Mouse (Mus musculus) lung, postnatal 0 days (tissue): ENCODE measurements around the gene Mfsd12. TPM values are rescaled to one million over a fixed set of nuclear protein-coding genes. Genes with fewer than 3 reads are reported as not detected.
A peak's percentile ranks its signal among the peaks of the same experiment; 100 is the strongest.

Source experiments
- ATAC-seq: fragments of 200-750 bp; cut with Nextera tagmentation; 2 replicates; pipeline ENCODE4 v1.8.0; 2017; ENCODE audit warnings: moderate library complexity
- DNase-seq: peaks from one replicate; pipeline ENCODE4 v3.0.0-alpha.2; 2016; ENCODE audit warnings: low spot score
- H3K27ac ChIP-seq: fragments of 300-500 bp; sonication (generic); 2 replicates; pipeline ENCODE4 v1.5.1; 2014; ENCODE audit warnings: antibody characterized with exemption, mild to moderate bottlenecking, low read length, mixed read lengths
- H3K27me3 ChIP-seq: fragments of 300-500 bp; sonication (generic); replicated peaks from 2 replicates; pipeline ENCODE4 v1.6.1; 2014; ENCODE audit warnings: low read length, mixed read lengths; ENCODE audit not compliant: insufficient read depth
- H3K36me3 ChIP-seq: fragments of 300-500 bp; sonication (generic); 2 replicates; pipeline ENCODE4 v1.6.1; 2014; ENCODE audit warnings: low read length, mixed read lengths; ENCODE audit not compliant: insufficient read depth
- H3K4me1 ChIP-seq: fragments of 300-500 bp; sonication (generic); 2 replicates; pipeline ENCODE4 v1.6.1; 2014; ENCODE audit warnings: antibody characterized with exemption, low read depth, low read length, mixed read lengths; ENCODE audit not compliant: insufficient read depth
- H3K4me2 ChIP-seq: fragments of 300-500 bp; sonication (generic); replicated peaks from 2 replicates; pipeline ENCODE4 v1.6.1; 2014; ENCODE audit warnings: low read depth, mild to moderate bottlenecking, low read length, moderate library complexity, mixed read lengths
- H3K4me3 ChIP-seq: fragments of 300-500 bp; sonication (generic); 2 replicates; pipeline ENCODE4 v1.5.1; 2014; ENCODE audit warnings: low read depth, low read length
- H3K9ac ChIP-seq: fragments of 300-500 bp; sonication (generic); replicated peaks from 2 replicates; pipeline ENCODE4 v1.6.1; 2014; ENCODE audit warnings: low read depth, mild to moderate bottlenecking
- H3K9me3 ChIP-seq: fragments of 300-500 bp; sonication (generic); 2 replicates; pipeline ENCODE4 v1.6.1; 2016; ENCODE audit warnings: low read length, mixed read lengths
- CTCF ChIP-seq: IDR thresholded peaks from 2 replicates; pipeline ENCODE4 v1.5.1; 2016; ENCODE audit warnings: antibody characterized with exemption, mild to moderate bottlenecking
- EP300 ChIP-seq: IDR thresholded peaks from 2 replicates; pipeline ENCODE4 v1.6.1; 2016; ENCODE audit warnings: antibody characterized with exemption, mild to moderate bottlenecking, control low read depth
- WGBS: fragments of 180-500 bp; shearing (Covaris S2); extraction: QIAGEN DNeasy Blood & Tissue Kit; methylation state at CpG from one replicate; pipeline ENCODE4 v1.1.7; 2014; 5-methylcytosine and 5-hydroxymethylcytosine counted together
- polyA plus RNA-seq: library from polyadenylated mRNA; unstranded; fragments of >200 nt; fragmentation: Nextera tagmentation; extraction: Ambion mirVana; gene quantifications from 2 replicates; pipeline ENCODE4 v1.2.1, GENCODE M21; 2015

Mfsd12 gene
- polyA plus RNA-seq, 1 experiment from 2014 or later, result 14.0 TPM

DNA sequence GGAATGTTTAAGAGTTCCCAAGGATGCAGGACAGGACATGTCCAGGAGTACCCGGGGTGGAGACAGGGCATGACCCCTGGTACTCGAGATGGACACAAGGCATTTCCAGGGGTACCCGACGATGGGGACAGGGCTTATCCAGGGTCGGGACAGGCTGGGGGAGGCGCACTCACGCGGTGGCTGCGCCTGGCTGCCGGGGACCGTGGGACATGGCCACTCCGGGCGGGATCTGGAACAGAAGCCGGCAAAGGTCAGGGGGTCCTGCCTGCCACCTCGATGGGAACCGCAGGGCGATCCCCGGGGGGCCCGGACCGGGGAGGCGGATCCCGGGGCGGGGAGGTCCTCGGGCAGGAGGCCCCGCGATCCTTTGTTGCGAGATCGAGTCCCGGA lies 7.3 kb upstream of the Mfsd12 start:
- under 1% methylated on average over 29 of the region's 29 CpGs for WGBS
- peak overlapping the region; percentile 94 for H3K4me2 ChIP-seq
- no peak for DNase-seq
- peak overlapping the region; percentile 68 for H3K4me3 ChIP-seq
- no peaks in the 10 kb centered on the region for H3K36me3 ChIP-seq
- H3K27ac ChIP-seq, result peak overlapping the region; percentile 76
- 0 out of 2 replicates have a peak, but pooled peaks cover 2% of the 10 kb centered on the region for H3K4me1 ChIP-seq
- no peaks in the 10 kb centered on the region for H3K9me3 ChIP-seq
- H3K9ac ChIP-seq, result peak overlapping the region; percentile 68
- no peak for ATAC-seq
- TF ChIP-seq EP300, result no peak
- TF ChIP-seq CTCF, result no peak
- no peaks in the 10 kb centered on the region for H3K27me3 ChIP-seq

DNA sequence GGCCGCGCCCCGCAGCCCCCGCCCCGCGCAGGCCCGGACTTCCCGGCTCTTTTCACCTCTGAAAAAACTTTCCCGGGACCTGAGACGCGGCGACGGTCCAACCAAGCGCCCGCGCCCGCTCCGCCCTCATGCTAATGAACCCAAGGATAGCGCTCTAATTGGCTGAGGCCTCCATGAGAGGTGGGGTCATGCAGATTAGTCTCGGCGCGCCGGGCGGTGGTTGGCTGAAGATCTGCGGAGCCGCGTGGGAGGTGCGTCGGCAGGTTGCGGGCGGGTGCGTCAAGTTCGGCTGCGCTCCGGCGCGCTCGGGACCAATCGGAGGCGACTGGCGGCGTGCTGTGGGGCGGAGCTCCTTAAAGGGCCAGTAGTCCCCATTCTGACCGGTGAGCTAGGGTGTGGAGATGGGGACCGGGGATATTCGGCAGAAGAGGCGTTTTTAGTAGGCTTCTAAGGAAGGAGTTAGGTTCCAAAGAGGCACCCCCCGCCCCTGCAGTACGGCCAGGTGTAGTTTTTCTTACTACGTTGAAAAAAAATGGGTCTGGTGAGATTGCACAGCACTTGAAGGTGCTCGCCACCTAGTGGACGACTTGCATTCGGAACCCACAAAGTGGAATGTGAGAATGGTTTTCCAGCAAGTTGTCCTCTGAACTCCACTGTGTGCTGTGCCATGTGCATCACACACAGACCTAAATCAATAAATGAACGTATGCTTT lies 6.8 kb upstream of the Mfsd12 start, which contains the start of gene Hmg20b:
TSS of gene Hmg20b (minus strand) at position 130 of the 713 bp plus-strand sequence.
- H3K27me3 ChIP-seq, result no peaks in the 10 kb centered on the region
- 0 out of 2 replicates have a peak, but pooled peaks cover 2% of the 10 kb centered on the region for H3K4me1 ChIP-seq
- peak within 1 kb of the TSS; percentile 68 for H3K4me3 ChIP-seq
- H3K36me3 ChIP-seq, result no peaks in the 10 kb centered on the region
- peak within 1 kb of the TSS; percentile 94 for H3K4me2 ChIP-seq
- TF ChIP-seq CTCF (peak; percentile 90), EP300 (no peak)
- ATAC-seq (peak; percentile 96), DNase-seq (peak; percentile 100)
- H3K9ac ChIP-seq, result peak within 1 kb of the TSS; percentile 68
- H3K27ac ChIP-seq, result peak within 1 kb of the TSS; percentile 76
- 3% methylated on average over 53 of the region's 54 CpGs for WGBS
- H3K9me3 ChIP-seq, result no peaks in the 10 kb centered on the region

DNA sequence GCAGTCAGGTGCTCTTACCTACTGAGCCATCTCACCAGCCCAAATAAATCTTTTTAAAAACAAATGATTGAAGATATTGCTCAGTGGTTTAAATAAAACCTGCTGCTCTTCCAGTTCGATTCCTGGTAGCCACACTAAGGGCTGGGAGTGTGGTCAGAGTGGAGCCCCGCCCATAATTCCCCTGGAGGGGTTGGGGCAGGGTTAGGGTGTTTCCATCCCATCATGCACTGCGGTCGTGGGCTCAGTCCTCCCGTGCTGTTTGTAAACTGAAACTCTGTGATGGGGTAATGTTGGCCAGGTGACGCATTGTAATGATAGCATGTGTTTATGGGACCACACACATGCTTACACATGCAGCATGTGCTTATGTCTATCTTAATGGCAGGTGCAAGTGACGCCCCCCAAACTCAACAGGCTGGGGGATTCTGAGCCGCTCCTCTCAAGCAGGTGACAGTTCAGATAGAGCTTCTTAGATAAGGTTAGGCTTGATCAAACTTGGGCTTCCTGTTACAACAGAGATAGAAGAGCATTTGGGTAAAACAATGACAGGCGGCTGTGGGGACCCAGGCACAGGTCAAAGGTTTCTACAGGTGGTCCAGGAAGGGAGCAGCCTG lies 5.5 kb upstream of the Mfsd12 start:
- no peak overlapping the region for H3K4me2 ChIP-seq
- no peaks in the 10 kb centered on the region for H3K27me3 ChIP-seq
- H3K9ac ChIP-seq, result no peak overlapping the region
- no peaks in the 10 kb centered on the region for H3K9me3 ChIP-seq
- TF ChIP-seq EP300, result no peak
- no peak for TF ChIP-seq CTCF
- no peak overlapping the region for H3K27ac ChIP-seq
- ATAC-seq (no peak), DNase-seq (no peak)
- WGBS, result 19% methylated on average over 9 of the region's 9 CpGs
- no peak overlapping the region for H3K4me3 ChIP-seq
- no peaks in the 10 kb centered on the region for H3K36me3 ChIP-seq
- H3K4me1 ChIP-seq, result peaks cover 5% of the 10 kb centered on the region

DNA sequence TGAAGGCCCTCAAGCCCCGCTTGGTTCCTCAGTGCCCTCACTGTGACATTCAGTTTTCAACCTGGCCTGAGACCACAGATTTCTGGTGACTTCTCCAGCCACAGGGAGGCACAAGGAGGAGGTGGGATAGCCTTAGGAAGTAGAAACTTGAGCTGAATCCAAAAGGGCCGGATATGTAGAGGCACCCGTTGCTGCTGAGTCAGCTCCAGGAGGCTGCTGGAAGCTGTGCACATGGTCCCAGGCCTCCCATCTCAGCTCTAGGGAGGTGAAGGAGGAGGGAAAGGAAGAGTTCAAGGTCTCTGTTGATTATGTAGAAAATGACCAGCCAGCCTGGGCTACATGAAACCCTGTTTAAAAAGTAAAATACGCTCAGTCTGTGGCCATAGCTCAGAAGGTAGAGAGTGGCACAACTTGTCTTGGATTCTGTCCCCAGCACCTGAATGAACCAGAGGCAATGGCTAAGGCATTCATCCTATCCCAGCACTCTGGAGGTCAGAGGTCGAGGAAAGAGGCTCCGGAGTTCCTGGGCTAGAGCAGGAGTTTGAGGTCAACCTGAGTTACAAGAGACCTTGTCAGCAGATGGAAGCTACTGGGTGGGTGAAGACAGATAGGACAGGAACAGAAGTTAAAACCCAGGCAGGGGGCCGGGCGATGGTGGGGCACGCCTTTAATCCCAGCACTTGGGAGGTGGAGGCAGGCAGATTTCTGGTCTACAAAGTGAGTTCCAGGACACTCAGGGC lies 2.4 kb upstream of the Mfsd12 start:
- 64% methylated on average over 9 of the region's 9 CpGs for WGBS
- no peak overlapping the region for H3K9ac ChIP-seq
- no peaks in the 10 kb centered on the region for H3K36me3 ChIP-seq
- no peaks in the 10 kb centered on the region for H3K27me3 ChIP-seq
- no peak for ATAC-seq
- no peak overlapping the region for H3K4me3 ChIP-seq
- no peak overlapping the region for H3K27ac ChIP-seq
- H3K4me2 ChIP-seq, result no peak overlapping the region
- no peak for DNase-seq
- no peak for TF ChIP-seq CTCF
- TF ChIP-seq EP300, result no peak
- no peaks in the 10 kb centered on the region for H3K9me3 ChIP-seq
- peaks cover 14% of the 10 kb centered on the region for H3K4me1 ChIP-seq

DNA sequence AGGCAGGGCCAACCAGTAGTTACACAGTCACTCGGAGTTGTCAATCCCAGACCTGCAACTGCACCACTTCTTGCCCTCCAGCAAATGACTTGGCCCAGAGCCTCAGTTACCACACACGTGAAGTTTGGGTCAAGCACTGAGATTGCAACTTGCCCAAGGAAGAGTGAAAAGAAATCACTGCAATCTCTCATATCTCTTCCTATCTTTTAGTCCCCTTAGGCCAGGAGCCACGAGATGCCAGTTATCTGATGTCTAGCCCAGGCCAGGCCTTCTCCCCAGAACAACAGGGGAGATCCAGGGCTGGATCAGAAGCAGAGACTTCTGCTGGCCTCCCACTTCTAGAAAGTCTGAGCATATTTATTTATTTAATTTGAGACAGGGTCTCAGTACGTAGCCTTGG lies 1.8 kb upstream of the Mfsd12 start:
- 72% methylated on average over 4 of the region's 4 CpGs for WGBS
- H3K4me1 ChIP-seq, result peaks cover 14% of the 10 kb centered on the region
- TF ChIP-seq CTCF (no peak), EP300 (no peak)
- H3K36me3 ChIP-seq, result no peaks in the 10 kb centered on the region
- H3K27me3 ChIP-seq, result no peaks in the 10 kb centered on the region
- H3K9me3 ChIP-seq, result no peaks in the 10 kb centered on the region
- no peak overlapping the region for H3K9ac ChIP-seq
- ATAC-seq (no peak), DNase-seq (no peak)
- H3K27ac ChIP-seq, result no peak overlapping the region
- H3K4me3 ChIP-seq, result no peak overlapping the region
- no peak overlapping the region for H3K4me2 ChIP-seq

DNA sequence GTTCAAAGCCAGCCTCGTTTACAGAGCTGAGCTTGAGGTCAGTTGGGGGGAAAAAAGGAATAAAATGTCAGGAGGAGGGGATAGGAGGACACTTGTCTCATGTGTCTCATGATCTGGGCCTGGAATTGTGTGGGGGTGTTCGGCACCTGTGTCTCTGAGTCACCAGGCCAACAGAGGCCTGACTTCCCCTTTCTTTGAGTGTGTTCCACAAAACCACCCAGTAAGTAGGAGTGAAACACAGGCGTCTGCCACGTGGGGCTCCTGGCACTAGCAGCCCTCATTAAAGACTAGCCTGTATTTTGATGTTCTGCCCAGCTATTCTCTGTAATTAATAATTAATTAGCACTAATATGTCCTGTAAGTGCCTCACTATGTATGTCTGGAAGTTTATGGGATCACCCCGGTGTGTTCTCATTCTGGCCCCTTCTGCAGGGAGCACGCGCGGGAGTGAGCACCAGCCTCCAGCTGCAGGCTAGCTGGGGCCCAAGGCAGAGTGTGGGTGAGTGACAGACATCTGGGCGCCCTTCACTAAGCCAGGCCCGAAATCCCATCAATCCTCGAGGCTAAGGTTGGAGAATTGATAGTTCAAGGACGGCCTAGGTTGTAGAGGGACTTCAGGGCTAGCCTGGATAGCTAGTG lies 820 bp upstream of the Mfsd12 start:
- ATAC-seq (no peak), DNase-seq (no peak)
- H3K27ac ChIP-seq, result no peak overlapping the region
- WGBS, result 55% methylated on average over 12 of the region's 12 CpGs
- H3K4me2 ChIP-seq, result peak overlapping the region; percentile 99
- H3K36me3 ChIP-seq, result no peaks in the 10 kb centered on the region
- no peaks in the 10 kb centered on the region for H3K9me3 ChIP-seq
- peak overlapping the region; percentile 70; the same call in 1 of the 2 replicates for H3K4me3 ChIP-seq
- peaks cover 14% of the 10 kb centered on the region for H3K4me1 ChIP-seq
- no peak overlapping the region for H3K9ac ChIP-seq
- no peaks in the 10 kb centered on the region for H3K27me3 ChIP-seq
- no peak for TF ChIP-seq CTCF
- TF ChIP-seq EP300, result no peak
